Mouse (Mus musculus) stomach, embryonic 14.5 days (tissue): ENCODE results near the gene Vrk1. TPM values are rescaled to one million over a fixed set of nuclear protein-coding genes. Genes with fewer than 3 reads are reported as not detected.

Source experiments
- ATAC-seq: fragments of 200-750 bp; cut with Nextera tagmentation; 2 replicates; pipeline ENCODE4 v1.8.0; 2017; ENCODE audit warnings: low read depth, moderate TSS enrichment; ENCODE audit not compliant: insufficient number of reproducible peaks, insufficient read depth, low FRiP score
- H3K27ac ChIP-seq: fragments of 300-500 bp; sonication (generic); 2 replicates; pipeline ENCODE4 v1.5.1; 2014; ENCODE audit warnings: mild to moderate bottlenecking, low read length, moderate library complexity, mixed read lengths
- H3K27me3 ChIP-seq: fragments of 300-500 bp; sonication (generic); 2 replicates; pipeline ENCODE4 v1.6.1; 2014; ENCODE audit warnings: low read length, control low read depth, mixed read lengths; ENCODE audit not compliant: control insufficient read depth, insufficient read depth
- H3K36me3 ChIP-seq: fragments of 300-500 bp; sonication (generic); 2 replicates; pipeline ENCODE4 v1.6.1; 2014; ENCODE audit warnings: mild to moderate bottlenecking, control low read depth, low read length, moderate library complexity, mixed read lengths; ENCODE audit not compliant: control insufficient read depth, insufficient read depth
- H3K4me1 ChIP-seq: fragments of 300-500 bp; sonication (generic); 2 replicates; pipeline ENCODE4 v1.6.1; 2014; ENCODE audit warnings: low read length, control low read depth, mixed read lengths; ENCODE audit not compliant: control insufficient read depth, insufficient read depth
- H3K4me2 ChIP-seq: fragments of 300-500 bp; sonication (generic); replicated peaks from 2 replicates; pipeline ENCODE4 v1.6.1; 2014; ENCODE audit warnings: low read depth, low read length, control low read depth
- H3K4me3 ChIP-seq: fragments of 300-500 bp; sonication (generic); 2 replicates; pipeline ENCODE4 v1.5.1; 2014; ENCODE audit warnings: low read depth, low read length, control low read depth
- H3K9ac ChIP-seq: fragments of 300-500 bp; sonication (generic); replicated peaks from 2 replicates; pipeline ENCODE4 v1.6.1; 2014; ENCODE audit warnings: low read depth, mild to moderate bottlenecking, control low read depth, low read length, moderate library complexity, mixed read lengths
- H3K9me3 ChIP-seq: fragments of 300-500 bp; sonication (generic); 2 replicates; pipeline ENCODE4 v1.6.1; 2016; ENCODE audit warnings: low read depth, low read length, control low read depth; ENCODE audit not compliant: control insufficient read depth
- WGBS: fragments of 180-500 bp; shearing (Covaris S2); extraction: QIAGEN DNeasy Blood & Tissue Kit; methylation state at CpG from one replicate; pipeline ENCODE4 v1.1.7; 2014; 5-methylcytosine and 5-hydroxymethylcytosine counted together
- polyA plus RNA-seq: library from polyadenylated mRNA; unstranded; fragments of >200 nt; fragmentation: Nextera tagmentation; extraction: Ambion mirVana; gene quantifications from 2 replicates; pipeline ENCODE4 v1.2.1, GENCODE M21; 2014

Gene Vrk1
- polyA plus RNA-seq, 1 experiment from 2014 or later, result 64.4 TPM

DNA sequence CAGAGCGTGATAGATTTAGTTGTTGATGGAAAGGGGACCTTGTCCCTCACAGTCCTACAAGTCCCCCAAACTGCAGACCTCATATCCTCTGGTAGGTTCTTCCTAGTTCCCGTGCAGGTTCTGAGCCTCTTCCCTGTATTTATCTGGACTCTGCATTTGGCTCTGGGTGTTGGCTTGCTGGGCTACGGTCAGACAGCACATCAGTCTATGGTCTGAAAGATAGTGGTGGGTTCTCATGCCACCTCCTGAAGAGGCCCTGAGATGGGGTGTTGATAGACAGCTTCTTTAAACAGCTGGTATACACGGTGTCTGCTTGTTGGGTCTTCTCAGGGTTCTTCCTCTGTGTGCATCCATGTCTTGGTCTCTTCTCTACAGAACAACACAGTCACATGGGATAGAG lies 21.6 kb upstream of the Vrk1 start:
- Histone ChIP-seq H3K27ac (no peak overlapping the region), H3K4me2 (no peak overlapping the region), H3K9me3 (no peaks in the 10 kb centered on the region; the same call in 1 of the 2 replicates), H3K9ac (no peak overlapping the region), H3K27me3 (no peaks in the 10 kb centered on the region), H3K4me1 (no peaks in the 10 kb centered on the region), H3K4me3 (no peak overlapping the region), H3K36me3 (no peaks in the 10 kb centered on the region)
- no peak for ATAC-seq
- WGBS, result 81% methylated on average over 4 of the region's 4 CpGs

DNA sequence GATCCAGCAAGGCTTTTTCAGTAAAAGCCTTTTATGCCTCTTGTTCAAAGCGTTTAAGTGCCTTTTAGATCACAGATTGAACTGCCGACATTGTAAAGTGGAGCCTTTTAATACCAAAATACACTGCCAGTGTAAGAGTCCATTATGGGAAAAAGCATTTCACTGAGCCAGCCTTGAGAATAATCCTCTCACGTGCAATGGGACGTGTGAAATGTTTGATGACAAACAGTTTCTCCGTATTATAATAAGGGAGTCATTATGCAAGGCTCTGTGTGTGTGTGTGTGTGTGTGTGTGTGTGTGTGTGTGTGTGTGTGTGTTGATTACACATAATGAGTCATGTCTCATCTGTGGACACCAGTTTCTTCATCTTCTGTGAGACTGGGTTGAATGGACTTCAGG lies 17.3 kb upstream of the Vrk1 start:
- H3K9me3 ChIP-seq, result no peaks in the 10 kb centered on the region
- no peaks in the 10 kb centered on the region for H3K36me3 ChIP-seq
- no peaks in the 10 kb centered on the region for H3K4me1 ChIP-seq
- no peak overlapping the region for H3K4me3 ChIP-seq
- H3K27me3 ChIP-seq, result no peaks in the 10 kb centered on the region
- H3K4me2 ChIP-seq, result no peak overlapping the region
- ATAC-seq, result no peak
- no peak overlapping the region for H3K27ac ChIP-seq
- no peak overlapping the region for H3K9ac ChIP-seq
- 66% methylated on average over 5 of the region's 5 CpGs for WGBS

DNA sequence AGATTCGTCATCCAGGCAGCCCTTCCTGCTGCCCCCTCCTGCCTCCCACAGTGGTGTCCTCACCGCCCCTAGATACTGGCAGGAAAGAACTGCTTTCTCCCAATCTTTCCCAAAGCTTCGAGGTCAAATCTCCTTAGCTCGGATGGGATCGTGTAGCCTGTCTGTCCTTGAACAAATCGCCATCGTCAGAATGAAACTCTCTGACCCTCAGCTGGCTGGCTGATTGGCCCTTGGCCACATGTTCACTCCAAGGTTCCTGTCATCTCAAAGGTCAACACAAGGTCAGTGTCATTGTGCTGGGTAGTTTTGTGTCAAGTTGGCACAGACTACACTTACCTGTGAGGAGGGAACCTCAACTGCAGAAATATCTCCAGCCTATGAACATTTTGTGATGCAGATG lies 16.7 kb upstream of the Vrk1 start:
- 61% methylated on average over 7 of the region's 7 CpGs for WGBS
- Histone ChIP-seq H3K36me3 (no peaks in the 10 kb centered on the region), H3K9ac (no peak overlapping the region), H3K9me3 (no peaks in the 10 kb centered on the region), H3K4me2 (no peak overlapping the region), H3K4me1 (no peaks in the 10 kb centered on the region), H3K27me3 (no peaks in the 10 kb centered on the region), H3K4me3 (no peak overlapping the region), H3K27ac (no peak overlapping the region)
- ATAC-seq, result no peak

DNA sequence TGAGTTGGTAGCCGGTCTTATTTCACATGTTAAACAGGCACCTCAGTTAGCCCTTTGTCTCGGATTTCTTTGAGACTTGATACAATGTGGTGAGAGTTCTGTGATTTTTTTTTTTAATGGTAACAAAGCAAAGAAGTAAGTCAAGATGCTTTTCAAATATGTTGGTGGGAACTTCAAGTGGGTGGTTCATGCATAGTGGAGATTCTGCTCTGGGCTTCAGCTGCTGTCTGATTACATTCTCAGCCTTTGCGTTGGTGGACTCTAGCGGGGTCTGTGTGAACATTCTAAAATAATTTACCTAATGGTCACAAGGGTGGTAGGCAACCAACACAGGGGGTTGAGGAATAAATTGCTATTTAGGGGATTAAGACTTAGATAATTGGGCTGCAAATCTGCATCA lies 14.1 kb upstream of the Vrk1 start:
- H3K9me3 ChIP-seq, result no peaks in the 10 kb centered on the region
- H3K4me1 ChIP-seq, result no peaks in the 10 kb centered on the region
- H3K4me2 ChIP-seq, result no peak overlapping the region
- H3K9ac ChIP-seq, result no peak overlapping the region
- no peak overlapping the region for H3K27ac ChIP-seq
- H3K27me3 ChIP-seq, result no peaks in the 10 kb centered on the region
- WGBS, result 66% methylated on average over 4 of the region's 4 CpGs
- no peak overlapping the region for H3K4me3 ChIP-seq
- no peaks in the 10 kb centered on the region for H3K36me3 ChIP-seq
- ATAC-seq, result no peak

DNA sequence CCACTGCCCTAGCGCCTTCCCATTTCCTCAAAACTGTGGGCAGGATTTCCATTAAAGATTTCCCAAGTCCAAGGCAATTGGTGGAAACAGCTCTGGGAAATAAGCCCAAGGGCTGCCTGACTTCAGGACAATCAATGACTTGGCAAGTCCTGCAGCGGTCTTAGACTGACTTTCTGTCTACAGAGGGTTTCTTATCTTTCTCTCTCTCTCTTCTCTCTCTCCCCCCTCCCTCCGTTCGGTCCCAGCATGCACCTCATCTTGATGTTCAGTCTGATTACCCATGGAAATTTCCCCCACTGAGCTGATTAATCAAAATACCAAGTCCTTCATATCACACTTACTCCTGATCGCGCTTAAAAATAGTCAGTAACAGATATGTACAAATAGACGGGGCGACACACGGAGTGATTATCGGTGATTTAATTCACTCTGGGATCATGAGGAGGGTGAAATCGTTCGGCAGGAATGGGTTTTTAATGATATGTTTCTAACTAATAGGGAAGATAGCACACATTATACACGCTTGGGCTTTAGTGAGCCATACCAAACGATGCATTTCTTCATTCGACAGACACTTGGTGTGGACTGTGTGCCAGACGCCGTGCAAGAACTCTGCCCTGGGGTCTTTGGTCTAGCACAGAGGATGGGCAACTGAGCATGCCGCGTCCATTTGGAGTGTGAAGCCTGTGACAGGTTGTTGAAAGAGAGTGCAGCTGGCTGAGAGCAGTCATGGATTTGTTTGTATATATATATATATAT lies 12.8 kb upstream of the Vrk1 start:
- 79% methylated on average over 19 of the region's 19 CpGs for WGBS
- Histone ChIP-seq H3K4me1 (no peaks in the 10 kb centered on the region), H3K36me3 (no peaks in the 10 kb centered on the region), H3K9ac (no peak overlapping the region), H3K4me2 (no peak overlapping the region), H3K27ac (no peak overlapping the region), H3K9me3 (no peaks in the 10 kb centered on the region), H3K27me3 (no peaks in the 10 kb centered on the region), H3K4me3 (no peak overlapping the region)
- no peak for ATAC-seq

DNA sequence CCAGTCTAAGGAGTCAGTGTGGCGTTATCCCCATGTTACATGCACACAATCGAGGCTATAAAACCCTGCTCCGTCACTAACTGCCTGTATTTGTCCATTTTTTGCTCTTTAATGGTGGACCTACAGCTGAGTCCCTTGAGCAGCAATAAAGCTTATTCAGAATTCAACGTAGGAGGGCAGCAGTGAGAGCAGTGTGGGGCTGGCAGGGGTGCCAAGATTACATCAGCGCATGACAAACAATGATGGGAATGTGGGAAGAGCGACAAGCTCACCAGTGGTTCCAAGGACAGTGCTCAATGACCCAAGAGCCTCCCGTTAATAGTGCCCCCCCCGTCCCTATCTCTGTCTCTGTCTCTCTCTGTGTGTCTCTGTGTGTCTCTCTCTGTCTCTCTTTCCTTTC lies 8.3 kb upstream of the Vrk1 start:
- no peaks in the 10 kb centered on the region for H3K9me3 ChIP-seq
- H3K9ac ChIP-seq, result no peak overlapping the region
- H3K4me3 ChIP-seq, result no peak overlapping the region
- 53% methylated on average over 8 of the region's 8 CpGs for WGBS
- no peak for ATAC-seq
- no peak overlapping the region for H3K27ac ChIP-seq
- H3K27me3 ChIP-seq, result no peaks in the 10 kb centered on the region
- H3K36me3 ChIP-seq, result no peaks in the 10 kb centered on the region
- H3K4me2 ChIP-seq, result no peak overlapping the region
- H3K4me1 ChIP-seq, result no peaks in the 10 kb centered on the region

DNA sequence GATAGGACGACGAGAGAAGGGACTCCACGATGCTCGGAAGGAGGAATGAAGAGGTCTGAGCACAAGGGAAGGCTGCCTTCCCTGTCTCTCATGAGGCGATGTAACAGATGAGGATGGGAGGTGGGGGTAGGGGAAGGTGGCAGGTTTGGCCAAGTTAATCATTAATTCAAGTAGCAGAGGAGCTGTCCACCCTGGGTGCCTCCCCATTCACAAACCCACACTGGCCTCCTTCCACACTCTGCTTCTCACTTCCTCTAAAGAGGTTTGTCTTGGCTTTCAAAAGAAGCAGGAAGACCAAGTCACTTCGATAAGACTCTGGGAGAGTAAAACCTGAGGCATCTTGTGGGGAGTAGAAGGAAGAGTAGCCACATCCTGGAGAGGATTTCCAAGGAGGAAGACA lies 5.3 kb upstream of the Vrk1 start:
- no peak for ATAC-seq
- Histone ChIP-seq H3K27ac (no peak overlapping the region), H3K4me3 (no peak overlapping the region), H3K4me2 (no peak overlapping the region), H3K9me3 (no peaks in the 10 kb centered on the region), H3K36me3 (no peaks in the 10 kb centered on the region), H3K27me3 (no peaks in the 10 kb centered on the region), H3K4me1 (no peaks in the 10 kb centered on the region), H3K9ac (no peak overlapping the region)
- WGBS, result 53% methylated on average over 6 of the region's 6 CpGs

DNA sequence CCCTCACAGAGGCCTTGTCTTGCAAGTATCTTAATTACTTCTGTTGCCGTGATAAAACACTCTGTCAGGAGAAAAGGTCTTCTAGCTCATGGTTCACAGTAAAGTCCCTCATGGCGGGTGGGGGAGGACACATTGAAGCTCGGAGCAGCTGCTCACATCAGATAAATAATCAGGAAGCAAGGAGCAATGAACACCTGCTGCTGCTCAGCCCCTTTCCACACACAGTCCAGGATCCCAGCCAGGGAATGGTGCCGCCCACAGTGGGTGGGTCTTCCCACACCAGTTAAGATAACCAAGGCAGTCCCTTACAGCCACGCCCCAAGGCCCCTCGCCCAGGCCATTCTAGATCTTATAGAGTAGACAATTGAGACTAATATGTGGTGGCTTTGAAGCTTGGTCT lies 3.8 kb upstream of the Vrk1 start:
- Histone ChIP-seq H3K4me3 (no peak overlapping the region), H3K4me2 (no peak overlapping the region), H3K9me3 (no peaks in the 10 kb centered on the region), H3K27ac (no peak overlapping the region), H3K4me1 (0 out of 2 replicates have a peak, but pooled peaks cover 2% of the 10 kb centered on the region), H3K36me3 (no peaks in the 10 kb centered on the region), H3K9ac (no peak overlapping the region), H3K27me3 (no peaks in the 10 kb centered on the region)
- 79% methylated on average over 6 of the region's 6 CpGs for WGBS
- ATAC-seq, result no peak
